Mouse (Mus musculus): ENCODE measurements at regions not wholly inside any gene's neighbourhood (a gene's known extent, or its start where the extent isn't known, plus 50 kb on each side); places are given as distances from the start of the nearest gene placed in this dataset.

DNA sequence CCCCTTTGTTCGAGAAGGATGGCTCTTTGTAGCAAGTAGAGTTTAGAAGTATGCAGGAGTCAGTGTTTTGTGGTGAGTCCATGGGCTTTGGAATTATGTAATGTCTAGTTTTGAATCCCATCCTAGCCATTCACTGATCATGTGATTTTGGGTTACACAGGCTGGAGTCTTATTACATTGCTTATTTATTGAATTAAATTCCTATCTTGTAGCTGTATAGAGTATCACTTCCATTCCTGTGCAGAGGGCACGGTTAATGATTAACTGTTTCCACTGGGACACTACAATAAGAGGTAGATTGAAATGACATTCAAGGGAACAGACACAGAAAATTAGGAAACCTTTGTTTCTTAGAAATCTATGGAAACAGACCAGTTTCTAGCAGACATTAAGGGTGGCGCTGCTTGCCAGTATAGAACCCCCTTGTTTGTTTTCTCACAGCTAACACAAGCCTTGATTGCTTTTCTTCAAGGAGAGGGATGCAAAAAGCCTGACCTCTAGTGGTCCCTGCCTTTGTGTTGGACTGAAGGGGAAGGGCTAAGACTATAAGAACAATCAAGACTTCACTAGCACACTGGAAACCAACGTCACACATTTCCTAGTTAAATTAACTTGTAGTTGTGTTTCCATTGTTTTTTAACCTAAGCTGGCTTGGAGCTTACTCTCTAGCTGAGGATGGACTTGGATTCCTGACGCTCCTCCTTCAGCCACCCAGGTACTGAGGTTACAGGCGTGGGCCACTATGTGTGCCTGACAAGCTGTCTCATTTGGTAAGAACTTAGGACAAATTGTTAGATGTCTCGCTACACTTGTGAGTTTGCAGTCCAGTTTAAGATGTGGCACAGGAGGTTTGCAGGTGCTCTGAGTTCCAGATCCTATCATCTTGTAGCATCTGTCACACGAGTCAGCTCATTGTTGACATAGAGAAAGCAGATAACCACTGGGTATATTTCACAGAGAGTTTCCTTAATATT lies 219.1 kb upstream of the Tprg start:
- TF ChIP-seq MYOD1 (IDR thresholded peaks at IDR 0.05; ENCODE audit: control insufficient read depth in 1 of 3, insufficient read length in 2 of 3, low read depth in 2 of 3) (no peak), POLR2A (IDR thresholded peaks at IDR 0.05; ENCODE audit: insufficient read length, low read depth) (no peak), TCF12 (IDR thresholded peaks at IDR 0.05; ENCODE audit: insufficient read depth, poor library complexity, severe bottlenecking) (no peak), SRF (IDR thresholded peaks at IDR 0.05; ENCODE audit: control insufficient read depth, insufficient read length, low read depth) (no peak), USF1 (IDR thresholded peaks at IDR 0.05; ENCODE audit: low read depth) (peak; percentile 71), MAX (IDR thresholded peaks at IDR 0.05; ENCODE audit: low read depth) (no peak), CEBPB (IDR thresholded peaks at IDR 0.05; ENCODE audit: insufficient read depth, poor library complexity, severe bottlenecking) (no peak)

Measured in myocyte (in vitro differentiated cells).